Mouse (Mus musculus) layer of hippocampus, postnatal 36 days (tissue): ENCODE results near the gene Gpatch8. TPM values are rescaled to one million over a fixed set of nuclear protein-coding genes. Genes with fewer than 3 reads are reported as not detected.

ENCODE experiments used
- DNase-seq, 2 experiments: peaks; one replicate each; pipeline ENCODE4 v3.0.0; 2022
- total RNA-seq, 2 experiments: library from RNA; stranded (reverse); gene quantifications; 2 replicates each; pipeline ENCODE4 v1.2.3; 2021

Gene Gpatch8
- total RNA-seq: 10 to 100 TPM; 44.1 to 58.6 TPM

- peak; percentile 94 to 95 for DNase-seq
Observed at GRCm38 (mm10) chr11:102556031-102556715, at the start of gene Gpatch8. Gpatch8 (minus strand) TSS chr11:102556392.

DNA sequence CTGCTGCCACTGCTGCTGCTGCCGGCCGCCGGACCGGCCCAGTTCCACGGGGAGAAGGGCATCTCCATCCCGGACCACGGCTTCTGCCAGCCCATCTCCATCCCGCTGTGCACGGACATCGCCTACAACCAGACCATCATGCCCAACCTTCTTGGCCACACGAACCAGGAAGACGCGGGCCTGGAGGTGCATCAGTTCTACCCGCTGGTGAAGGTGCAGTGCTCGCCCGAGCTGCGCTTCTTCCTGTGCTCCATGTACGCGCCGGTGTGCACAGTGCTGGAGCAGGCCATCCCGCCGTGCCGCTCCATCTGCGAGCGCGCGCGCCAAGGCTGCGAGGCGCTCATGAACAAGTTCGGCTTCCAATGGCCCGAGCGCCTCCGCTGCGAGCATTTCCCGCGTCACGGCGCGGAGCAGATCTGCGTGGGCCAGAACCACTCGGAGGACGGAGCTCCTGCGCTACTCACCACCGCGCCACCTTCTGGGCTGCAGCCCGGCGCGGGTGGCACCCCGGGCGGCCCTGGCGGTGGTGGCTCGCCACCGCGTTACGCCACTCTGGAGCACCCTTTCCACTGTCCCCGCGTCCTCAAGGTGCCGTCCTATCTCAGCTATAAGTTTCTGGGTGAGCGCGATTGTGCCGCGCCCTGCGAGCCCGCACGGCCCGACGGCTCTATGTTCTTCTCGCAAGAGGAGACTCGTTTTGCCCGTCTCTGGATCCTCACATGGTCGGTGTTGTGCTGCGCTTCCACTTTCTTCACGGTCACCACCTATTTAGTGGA is 48.8 kb upstream of the Gpatch8 start:
- peak in 1 of 2 experiments; percentile 18 for DNase-seq

DNA sequence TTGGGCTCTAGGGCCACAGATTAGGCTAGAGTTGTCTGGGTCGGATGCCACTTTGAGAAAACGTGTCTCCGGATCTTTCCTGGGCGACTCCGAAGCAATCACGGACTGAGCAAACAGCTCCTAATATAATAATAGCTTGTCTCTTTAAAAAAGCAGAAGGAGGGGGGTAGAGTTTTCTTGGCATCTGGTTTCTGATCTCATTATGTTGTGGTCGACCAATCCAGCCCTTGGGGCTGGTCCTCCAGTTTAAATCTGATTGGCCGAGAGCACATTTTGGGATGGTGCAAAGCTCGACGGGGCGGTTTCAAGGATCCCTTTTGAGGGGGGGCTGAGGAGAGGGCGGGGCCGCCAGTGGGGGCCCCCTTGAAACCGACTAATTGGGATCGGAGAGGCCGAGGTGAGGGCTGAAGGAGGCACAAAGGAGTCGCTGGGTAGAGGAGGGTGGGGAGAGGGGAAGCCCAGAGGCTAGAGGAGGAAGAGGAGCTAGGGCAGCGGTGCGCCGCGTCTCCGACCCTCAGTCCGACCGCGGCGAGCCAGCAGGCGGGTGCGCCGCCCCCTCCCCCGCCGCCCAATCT is 47.9 kb upstream of the Gpatch8 start, which contains the start of gene Fzd2:
Fzd2 (plus strand) TSS at position 387 of the 575 bp plus-strand sequence.
- peak; percentile 40 to 64 for DNase-seq

DNA sequence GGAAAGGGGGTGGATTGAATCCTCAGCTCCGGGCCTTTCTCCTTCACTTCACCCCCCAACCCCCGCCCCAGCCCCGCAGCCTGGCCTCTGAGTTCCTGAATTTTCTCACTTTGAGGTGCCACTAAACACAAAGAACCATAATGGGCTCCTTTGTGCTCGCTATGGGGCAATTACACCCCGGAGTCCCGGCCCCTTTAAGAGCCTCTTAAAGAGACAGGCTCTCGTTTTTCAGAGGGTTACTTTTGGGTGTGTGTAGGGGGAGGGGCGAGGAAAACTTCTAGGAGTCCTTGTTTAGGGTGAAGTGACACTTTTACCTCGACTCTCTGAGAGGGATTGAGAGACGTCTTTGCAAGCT is 47.3 kb upstream of the Gpatch8 start:
- DNase-seq: no peak

DNA sequence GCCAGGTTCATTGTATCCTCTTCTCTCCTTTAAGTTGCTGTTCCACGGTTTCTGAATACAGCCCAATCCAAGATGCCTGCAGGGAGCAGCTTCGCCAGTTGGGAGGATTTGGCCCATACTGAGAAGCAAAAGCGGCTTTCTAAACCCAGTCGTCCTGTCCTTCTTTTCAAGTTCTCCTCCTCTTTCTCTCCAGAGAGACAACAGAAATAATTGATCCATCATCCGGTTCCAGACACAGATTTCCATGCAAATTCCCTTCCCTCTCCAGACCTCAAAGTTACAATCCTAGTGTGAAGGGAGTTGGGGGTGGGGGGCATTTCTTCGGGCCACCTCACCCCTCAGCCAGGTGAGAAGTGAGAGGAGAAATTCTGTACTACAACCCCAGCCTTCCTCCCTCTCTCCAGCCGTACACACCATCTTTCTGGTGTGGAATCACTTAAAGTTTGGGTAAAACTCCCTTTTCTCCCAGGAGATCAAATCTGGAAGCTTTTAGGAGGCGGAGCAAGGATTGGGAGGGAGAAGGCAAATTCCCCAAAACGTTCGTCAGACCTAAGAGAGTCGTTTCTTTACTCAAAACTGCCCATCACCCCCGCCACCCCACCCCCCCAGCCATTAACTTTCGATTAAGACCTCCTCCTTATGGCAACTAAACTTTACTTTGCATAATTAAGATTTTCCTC is 46.8 kb upstream of the Gpatch8 start:
- no peak for DNase-seq

GRCm38 (mm10) chr11:102599912-102600311 is 43.7 kb upstream of the Gpatch8 start:
- no peak for DNase-seq

DNA sequence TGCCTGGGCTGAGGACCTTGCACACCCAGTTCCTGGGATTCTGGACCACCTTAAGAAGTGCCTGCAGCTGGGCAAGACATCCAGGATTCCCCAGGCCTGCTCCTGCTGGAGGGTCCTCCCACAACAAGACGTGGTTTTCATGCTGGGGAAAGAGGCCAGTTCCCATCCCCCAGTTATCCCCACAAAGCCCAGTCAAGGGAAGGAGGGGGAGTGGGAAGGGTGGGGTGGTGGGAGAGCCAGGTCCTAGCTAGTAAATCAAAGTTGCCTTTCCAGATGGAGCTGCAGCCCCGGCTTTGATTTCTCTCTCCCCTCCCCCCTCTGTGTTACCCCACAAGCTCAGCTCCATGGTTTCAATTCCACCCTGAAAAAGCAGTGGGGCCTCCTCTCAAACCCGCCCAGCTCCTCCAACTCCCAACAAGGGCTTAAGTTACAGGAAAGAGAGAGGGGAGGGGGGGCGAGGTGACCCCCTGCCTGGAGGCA is 39.2 kb upstream of the Gpatch8 start:
- no peak for DNase-seq

DNA sequence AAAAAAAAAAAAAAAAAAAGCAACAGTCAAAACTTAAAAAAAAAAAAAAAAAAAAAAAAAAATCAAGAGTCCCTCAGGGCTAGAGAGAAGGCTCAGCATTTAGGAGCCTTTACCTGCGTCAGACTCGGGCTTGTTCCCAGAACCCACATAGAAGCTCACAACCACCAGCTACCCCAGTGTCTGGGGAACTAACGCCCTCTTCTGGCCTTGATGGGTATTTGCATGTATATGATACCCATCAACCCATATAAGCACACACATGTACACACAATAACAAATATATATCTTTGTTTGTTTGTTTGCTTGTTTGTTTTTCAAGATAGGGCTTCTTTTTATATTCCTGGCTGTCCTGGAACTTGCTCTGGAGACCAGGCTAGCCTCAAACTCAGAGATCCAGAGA is 31.4 kb upstream of the Gpatch8 start:
- no peak for DNase-seq

DNA sequence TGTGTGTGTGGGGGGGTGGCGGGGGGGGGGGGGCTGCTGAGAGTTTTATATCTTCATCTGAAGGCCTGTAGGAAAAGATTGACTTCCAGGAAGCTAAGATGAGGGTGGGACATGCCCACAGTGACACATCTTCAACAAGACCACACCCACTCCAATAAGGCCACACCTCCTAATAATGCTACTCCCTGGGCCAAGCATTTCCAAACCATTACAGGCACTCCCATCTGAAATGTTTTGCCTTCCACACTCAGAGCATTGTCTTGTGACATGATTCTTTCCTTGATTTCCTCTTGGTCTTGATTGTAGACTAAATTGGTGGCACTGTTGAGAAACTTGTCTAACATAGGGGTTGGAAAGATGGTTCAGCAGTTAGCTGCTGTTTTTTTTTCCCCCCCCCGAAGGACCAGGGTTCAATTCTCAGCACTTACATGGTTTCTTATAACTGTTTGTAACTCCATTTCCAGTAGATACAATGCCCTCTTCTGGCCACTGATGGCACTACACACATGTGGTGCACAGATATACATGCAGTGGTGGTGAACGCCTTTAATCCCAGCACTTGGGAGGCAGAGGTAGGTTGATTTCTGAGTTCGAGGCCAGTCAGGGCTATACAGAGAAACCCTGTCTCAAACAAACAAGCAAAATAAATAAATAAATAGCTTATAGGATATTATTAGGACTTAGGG is 30.4 kb upstream of the Gpatch8 start:
- DNase-seq: no peak

- DNase-seq: no peak
Observed at GRCm38 (mm10) chr11:102582736-102583135, 26.5 kb upstream of the Gpatch8 start.

- no peak for DNase-seq
Observed at GRCm38 (mm10) chr11:102582016-102582610, 25.9 kb upstream of the Gpatch8 start.

DNA sequence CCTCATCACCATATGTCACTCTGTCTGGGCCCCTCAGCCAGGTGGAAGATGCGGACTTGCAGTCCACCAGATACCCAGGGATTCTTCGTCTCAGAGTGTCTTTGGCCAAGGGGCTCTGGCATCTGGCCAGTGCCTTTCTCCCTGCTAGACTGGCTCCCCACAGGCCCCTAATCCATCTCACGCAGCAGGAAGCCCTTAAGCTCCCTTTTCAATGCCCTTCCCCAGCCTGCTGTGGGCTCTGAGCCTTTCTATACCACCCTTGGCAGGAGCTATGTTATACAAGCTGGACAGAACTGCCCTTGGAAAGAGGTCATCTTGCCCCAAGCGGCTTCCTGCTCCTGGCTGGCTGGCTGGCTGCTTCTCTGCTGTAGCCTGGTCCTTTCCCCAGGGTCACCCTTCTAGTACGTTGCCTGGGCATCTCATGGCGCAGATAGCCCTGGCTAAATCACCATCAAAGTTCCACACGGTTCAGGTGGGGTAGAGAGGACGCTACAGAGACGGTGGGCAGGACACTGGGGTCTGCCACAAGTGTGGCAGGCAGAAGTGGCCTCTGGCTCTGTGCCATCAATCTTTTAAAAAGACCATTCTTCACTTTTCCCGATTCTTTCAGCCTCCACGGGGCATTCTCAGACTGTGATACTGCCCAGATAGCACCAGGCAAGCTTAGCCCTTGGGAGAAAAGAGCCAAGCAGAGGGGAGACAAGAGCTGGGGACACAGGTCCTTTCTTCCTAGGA is 25.3 kb upstream of the Gpatch8 start:
- DNase-seq: no peak

- no peak for DNase-seq
Observed at GRCm38 (mm10) chr11:102580034-102580330, 23.8 kb upstream of the Gpatch8 start.

DNA sequence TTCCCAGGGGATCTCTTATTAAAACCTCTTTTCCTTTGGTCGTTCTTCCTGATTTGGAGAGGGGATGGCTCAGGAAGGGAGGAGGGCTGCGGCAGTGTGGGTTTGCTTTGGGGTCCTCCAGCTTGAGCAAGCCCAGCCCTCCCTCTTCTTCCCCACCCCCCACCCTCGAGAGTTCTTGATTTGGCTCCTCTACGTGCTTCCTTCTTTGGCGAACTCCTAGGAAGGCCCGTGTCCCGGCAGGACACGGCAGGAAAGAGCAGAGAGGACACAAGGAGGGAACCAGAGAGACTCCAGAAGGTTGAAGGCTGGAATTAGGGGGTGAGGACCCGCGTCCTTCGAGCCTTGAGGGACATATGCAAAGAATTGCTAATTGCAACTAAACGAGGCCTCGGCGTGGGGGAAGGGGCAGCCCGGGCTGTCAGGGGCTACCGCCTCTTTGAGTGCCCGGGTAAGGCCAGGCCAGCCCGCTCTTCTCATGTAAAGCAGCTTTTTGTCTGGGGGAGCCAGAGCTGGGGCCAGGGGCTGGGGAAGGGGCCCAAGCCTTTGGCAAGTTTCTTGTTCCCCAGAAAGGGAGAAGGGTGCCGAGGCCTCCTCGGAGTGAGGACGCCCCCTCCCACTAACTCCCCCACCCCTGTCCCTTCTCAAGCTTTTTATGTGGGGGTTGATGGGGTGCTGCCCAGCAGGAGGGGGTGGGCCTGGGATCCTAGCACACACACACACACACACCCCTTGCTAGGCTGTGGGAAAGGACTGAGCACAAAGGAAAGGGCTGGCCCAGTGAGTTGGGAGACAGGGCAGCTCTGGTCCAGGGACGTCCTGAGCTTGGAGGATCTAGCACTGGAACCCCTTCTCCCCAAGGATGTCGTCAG is 23.2 kb upstream of the Gpatch8 start, which contains the start of gene Gm11627:
Gm11627 (minus strand) TSS at position 297 of the 869 bp plus-strand sequence.
- peak; percentile 20 to 27 for DNase-seq

GRCm38 (mm10) chr11:102578341-102579118 is 22.3 kb upstream of the Gpatch8 start:
- DNase-seq: peak; percentile 64 to 70

DNA sequence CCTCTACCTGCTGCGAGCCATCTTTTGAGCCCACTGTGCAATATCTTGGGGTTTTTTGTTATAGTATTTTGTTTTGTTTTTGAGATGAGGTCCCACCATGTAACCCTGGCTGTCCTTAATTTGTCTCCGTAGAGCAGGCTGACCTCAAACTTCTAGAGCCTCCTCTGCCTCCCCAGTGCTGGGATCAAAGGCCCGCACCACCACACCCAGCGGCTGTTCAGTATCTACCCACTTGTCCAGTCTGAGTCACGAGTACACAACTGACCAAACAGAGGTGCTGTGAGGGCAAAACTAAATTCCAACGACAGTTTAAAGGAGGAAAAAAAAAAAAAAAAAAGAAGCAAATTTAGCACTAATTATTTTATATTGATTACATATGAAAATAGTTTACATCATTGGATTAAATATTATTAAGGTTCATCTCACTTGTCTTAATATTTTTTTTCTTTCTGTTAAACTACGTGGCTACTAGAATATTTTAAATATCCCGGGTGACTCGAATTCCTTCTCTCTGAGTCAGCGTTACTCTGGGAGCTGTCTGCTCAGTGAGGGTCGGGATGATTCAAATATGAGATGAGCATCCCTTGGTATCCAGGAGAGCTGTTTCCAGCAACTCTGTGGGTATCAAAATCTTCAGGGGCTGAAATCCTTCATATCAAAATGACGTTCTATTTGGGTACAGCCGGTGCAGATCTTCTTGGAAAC is 20.0 kb upstream of the Gpatch8 start:
- DNase-seq: no peak

DNA sequence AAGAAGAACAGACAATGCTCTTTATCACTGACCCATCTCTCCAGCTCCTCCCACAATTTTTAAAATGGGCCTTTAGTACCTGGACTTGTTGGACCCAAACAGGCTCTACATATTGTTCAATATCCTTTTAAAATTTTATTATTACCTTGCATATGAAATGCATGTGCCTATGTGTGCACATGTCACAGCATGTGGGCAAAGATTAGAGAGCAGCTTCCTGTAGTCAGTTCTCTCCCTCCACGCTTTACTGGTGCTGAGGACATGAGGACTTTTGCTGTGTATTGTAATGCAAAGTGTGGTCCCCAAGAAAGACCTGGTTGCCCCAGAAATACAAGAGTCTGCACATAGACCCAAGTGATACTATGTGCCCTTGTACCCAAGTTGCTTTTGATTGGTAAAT is 18.8 kb upstream of the Gpatch8 start:
- no peak for DNase-seq

- DNase-seq: peak; percentile 73 to 78
Observed at GRCm38 (mm10) chr11:102572866-102573663, 16.9 kb upstream of the Gpatch8 start.
